41 mouse cellular contexts compared by ENCODE assay signal in genomic region chr5:67948074-67948473, GRCm38 (mm10). TPM values are rescaled to one million over a fixed set of nuclear protein-coding genes. Genes with fewer than 3 reads are reported as not detected.
"Had no signal": no experiment of that assay in that cellular context is flagged by ENCODE, and none has a peak within 500 bp of the region (broad histone marks: within the 10 kb centered on the region; RNA-seq: fewer than 3 reads in every experiment).

No protein-coding gene starts in this region.

- H3K9me3 ChIP-seq: heart, embryonic 10.5 days; hindbrain, embryonic 10.5 days; hindbrain, embryonic 12.5 days; intestine, embryonic 15.5 days; limb, embryonic 10.5 days; limb, embryonic 12.5 days; liver, embryonic 13.5 days; liver, embryonic 15.5 days had no signal

- H3K27ac ChIP-seq: gastrocnemius, adult 2 months; heart, embryonic 10.5 days; hindbrain, embryonic 10.5 days; hindbrain, embryonic 12.5 days; hindbrain, embryonic 14.5 days; intestine, embryonic 15.5 days; layer of hippocampus, adult 2 months; left cerebral cortex, adult 2 months; limb, embryonic 10.5 days; limb, embryonic 12.5 days; liver, embryonic 13.5 days; liver, embryonic 15.5 days had no signal

- H3K36me3 ChIP-seq: heart, embryonic 10.5 days; heart, embryonic 12.5 days; hindbrain, embryonic 10.5 days; hindbrain, embryonic 12.5 days; intestine, embryonic 15.5 days; limb, embryonic 10.5 days; limb, embryonic 12.5 days; liver, embryonic 13.5 days; liver, embryonic 15.5 days had no signal

- H3K4me2 ChIP-seq: heart, embryonic 12.5 days; hindbrain, embryonic 12.5 days; hindbrain, embryonic 14.5 days; intestine, embryonic 15.5 days; limb, embryonic 12.5 days; liver, embryonic 11.5 days; liver, embryonic 13.5 days; liver, embryonic 15.5 days had no signal

- H3K4me3 ChIP-seq: gastrocnemius, adult 2 months; heart, embryonic 10.5 days; heart, embryonic 12.5 days; hindbrain, embryonic 10.5 days; hindbrain, embryonic 12.5 days; intestine, embryonic 15.5 days; layer of hippocampus, adult 2 months; left cerebral cortex, adult 2 months; limb, embryonic 10.5 days; limb, embryonic 12.5 days; liver, embryonic 13.5 days; liver, embryonic 15.5 days had no signal

- H3K9ac ChIP-seq: heart, embryonic 12.5 days; hindbrain, embryonic 12.5 days; hindbrain, embryonic 14.5 days; intestine, embryonic 15.5 days; limb, embryonic 12.5 days; liver, embryonic 13.5 days; liver, embryonic 15.5 days had no signal

- ATAC-seq: hindbrain, embryonic 16.5 days; inflammation-experienced regulatory T-cells, adult 6 months; intestine, embryonic 15.5 days; intestine, postnatal 0 days had no signal

- DNase-seq: gastrocnemius, adult 2 months; gastrocnemius, postnatal 10 days; gastrocnemius, postnatal 25 days; heart, adult 18-20 months; heart, postnatal 10 days; heart, postnatal 4 days; kidney, adult 18-20 months; kidney, adult 8-10 months; kidney, postnatal 10 days; kidney, postnatal 25 days; kidney, postnatal 4 days; liver; liver, embryonic 13.5 days had no signal

- H3K27me3 ChIP-seq: heart, embryonic 12.5 days; hindbrain, embryonic 12.5 days; intestine, embryonic 15.5 days; limb, embryonic 12.5 days; liver, embryonic 13.5 days; liver, embryonic 15.5 days had no signal

- H3K4me1 ChIP-seq: heart, embryonic 10.5 days; heart, embryonic 12.5 days; hindbrain, embryonic 10.5 days; hindbrain, embryonic 12.5 days; intestine, embryonic 15.5 days; limb, embryonic 10.5 days; limb, embryonic 12.5 days; liver, embryonic 13.5 days; liver, embryonic 15.5 days had no signal

RNA-seq across cellular contexts. Expression of gene Gm21905, which starts 1.9 kb away (rescaled TPM):
- total RNA-seq: gastrocnemius, adult 2 months; gastrocnemius, postnatal 10 days; gastrocnemius, postnatal 25 days; gastrocnemius, postnatal 4 days; granulocyte monocyte progenitor cell, adult 5-6 weeks; heart, adult 18-20 months; heart, adult 8-10 months; heart, postnatal 10 days; heart, postnatal 25 days; heart, postnatal 4 days; layer of hippocampus, adult 2 months; layer of hippocampus, postnatal 10 days; layer of hippocampus, postnatal 25 days; left cerebral cortex, adult 2 months; left cerebral cortex, postnatal 14 days; left cerebral cortex, postnatal 36 days had no signal
- polyA plus RNA-seq: heart, embryonic 10.5 days; heart, embryonic 12.5 days; heart, embryonic 14.5 days; heart, embryonic 16.5 days; hindbrain, embryonic 10.5 days; hindbrain, embryonic 12.5 days; hindbrain, embryonic 14.5 days; hindbrain, embryonic 16.5 days; inflammation-experienced regulatory T-cells, adult 6 months; intestine, embryonic 15.5 days; intestine, postnatal 0 days; kidney, embryonic 14.5 days; kidney, embryonic 16.5 days; limb, embryonic 10.5 days; limb, embryonic 12.5 days; limb, embryonic 14.5 days; liver, embryonic 11.5 days; liver, embryonic 13.5 days; liver, embryonic 15.5 days had no signal

RNA-seq across cellular contexts. Expression of gene Gm5108, which starts 6.6 kb away (rescaled TPM):
- total RNA-seq: gastrocnemius, adult 2 months; gastrocnemius, postnatal 10 days; gastrocnemius, postnatal 25 days; gastrocnemius, postnatal 4 days; granulocyte monocyte progenitor cell, adult 5-6 weeks; heart, adult 18-20 months; heart, adult 8-10 months; heart, postnatal 10 days; heart, postnatal 25 days; heart, postnatal 4 days; layer of hippocampus, adult 2 months; layer of hippocampus, postnatal 10 days; layer of hippocampus, postnatal 25 days; left cerebral cortex, adult 2 months; left cerebral cortex, postnatal 14 days; left cerebral cortex, postnatal 36 days had no signal
- polyA plus RNA-seq: heart, embryonic 10.5 days; heart, embryonic 12.5 days; heart, embryonic 14.5 days; heart, embryonic 16.5 days; hindbrain, embryonic 10.5 days; hindbrain, embryonic 12.5 days; hindbrain, embryonic 14.5 days; hindbrain, embryonic 16.5 days; inflammation-experienced regulatory T-cells, adult 6 months; intestine, embryonic 15.5 days; kidney, embryonic 14.5 days; kidney, embryonic 16.5 days; limb, embryonic 10.5 days; limb, embryonic 12.5 days; limb, embryonic 14.5 days; liver, embryonic 11.5 days; liver, embryonic 13.5 days; liver, embryonic 15.5 days had no signal
